Mouse (Mus musculus) adrenal gland, adult (tissue): ENCODE measurements around the gene Zfp618.

Source experiments
- DNase-seq, 2 experiments: peaks; one replicate each; pipeline ENCODE4 v3.0.0; 2022 to 2023; ENCODE audit warnings: low spot score in 1 of 2; ENCODE audit not compliant: inconsistent age in 2 of 2

Gene Zfp618

DNA sequence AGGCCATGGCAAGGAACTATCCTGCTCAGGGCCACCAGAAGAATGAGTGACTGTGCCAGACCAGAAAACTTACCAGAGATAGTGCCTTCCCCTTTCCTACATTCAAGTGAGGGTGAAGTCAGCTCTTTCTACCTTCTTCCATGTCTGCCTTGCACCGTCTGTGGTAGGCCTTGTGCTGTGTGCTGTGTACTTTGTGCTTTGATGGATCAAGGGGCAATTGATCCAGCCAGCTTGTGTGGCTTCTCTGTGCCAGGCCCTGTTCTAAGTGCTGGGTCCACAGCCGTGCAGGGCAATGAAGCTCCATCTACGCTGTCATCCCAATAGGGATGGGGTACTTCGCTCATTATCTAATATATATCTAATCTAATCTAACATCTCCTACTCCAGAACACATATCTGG lies 98.0 kb downstream of the Zfp618 start:
- no peak for DNase-seq

DNA sequence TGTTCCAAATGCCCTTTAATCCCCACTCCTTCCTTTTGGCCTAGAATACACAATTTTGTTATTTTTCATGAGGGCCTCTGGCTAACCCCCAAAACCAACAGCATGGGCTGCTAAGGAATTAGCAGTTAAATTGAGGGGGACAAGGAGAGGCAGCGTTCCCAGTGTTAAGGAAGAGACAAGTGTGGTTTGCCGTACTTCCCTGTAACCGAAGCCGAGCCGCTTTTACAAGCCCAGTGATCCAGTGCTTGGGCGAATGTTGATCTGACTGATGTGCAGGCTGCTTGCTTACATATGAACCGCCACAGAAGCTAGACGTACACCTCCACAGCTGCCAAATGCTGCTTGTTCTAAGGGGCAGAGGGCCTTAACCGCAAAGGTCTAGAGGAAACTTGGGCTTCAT lies 99.5 kb downstream of the Zfp618 start:
- DNase-seq = no peak

DNA sequence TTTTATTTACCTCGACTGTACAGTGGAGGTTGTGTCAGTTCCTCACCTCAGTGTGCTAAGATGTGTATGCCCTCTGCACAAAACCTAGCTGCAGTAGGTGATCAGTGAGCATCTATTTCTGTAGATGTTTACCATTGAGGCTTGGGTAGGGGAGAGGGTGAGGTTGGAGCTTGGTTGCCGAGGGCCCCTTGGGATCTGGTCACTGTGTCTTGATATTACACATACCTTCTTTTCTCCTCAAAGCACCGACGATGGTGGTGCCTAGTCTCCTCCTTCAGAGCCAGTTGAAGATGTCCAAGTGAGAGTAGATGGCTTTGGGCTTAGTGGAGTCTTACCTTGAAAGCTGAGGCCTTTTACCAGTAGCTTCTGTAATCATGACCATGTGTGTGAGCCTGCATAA lies 101.4 kb downstream of the Zfp618 start:
- DNase-seq = no peak

DNA sequence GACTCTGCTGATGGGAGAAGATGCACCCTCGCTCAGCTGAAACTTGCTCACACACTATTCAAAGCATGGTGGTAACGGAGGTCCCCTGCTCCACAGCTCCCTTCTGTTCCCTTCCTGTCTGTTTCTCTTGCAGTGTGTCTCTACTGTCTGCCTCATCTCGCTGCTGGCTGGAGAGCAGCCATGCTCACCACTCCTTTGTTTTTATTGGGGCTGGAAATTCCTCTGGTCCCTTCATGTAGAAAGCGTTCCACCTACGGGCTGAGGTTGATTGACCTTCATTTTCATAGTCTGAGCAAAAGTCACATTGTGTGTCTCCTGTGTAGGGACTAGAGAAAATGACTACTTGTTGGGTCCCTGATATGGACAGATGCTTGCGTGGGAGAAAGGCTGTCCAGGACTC lies 102.4 kb downstream of the Zfp618 start:
- DNase-seq = no peak

DNA sequence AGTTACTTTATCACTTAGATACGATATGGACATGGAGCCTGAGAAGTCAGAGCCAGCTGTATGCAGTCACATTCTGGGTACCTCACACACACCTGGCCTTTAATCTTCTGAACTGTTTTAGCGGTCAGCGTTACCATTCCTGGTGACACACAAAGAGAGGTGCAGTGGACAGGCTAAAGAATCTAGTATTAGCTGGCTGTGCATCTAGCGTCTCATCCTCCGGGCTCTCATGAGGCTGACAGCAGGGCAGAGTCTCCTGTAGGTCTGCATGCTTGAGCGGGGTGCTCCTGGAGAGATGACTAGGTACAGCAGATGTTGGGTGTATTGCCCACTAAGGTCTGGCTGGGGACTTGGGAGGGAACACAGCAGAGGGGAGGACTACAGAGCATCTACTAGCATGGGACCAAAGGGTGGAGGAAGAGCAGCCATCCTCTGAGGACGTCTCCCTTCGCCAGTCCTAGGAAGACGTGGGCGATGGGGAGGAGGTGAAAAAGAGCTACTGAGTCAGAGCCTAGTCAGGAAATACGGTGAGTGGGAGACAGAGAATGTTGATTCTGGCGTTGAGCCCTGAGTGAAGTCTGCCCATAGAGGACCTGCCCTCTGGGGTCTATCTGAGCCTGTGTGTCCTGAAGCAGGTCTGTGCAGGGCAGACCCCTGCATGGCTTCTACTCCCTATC lies 103.3 kb downstream of the Zfp618 start:
- no peak for DNase-seq

DNA sequence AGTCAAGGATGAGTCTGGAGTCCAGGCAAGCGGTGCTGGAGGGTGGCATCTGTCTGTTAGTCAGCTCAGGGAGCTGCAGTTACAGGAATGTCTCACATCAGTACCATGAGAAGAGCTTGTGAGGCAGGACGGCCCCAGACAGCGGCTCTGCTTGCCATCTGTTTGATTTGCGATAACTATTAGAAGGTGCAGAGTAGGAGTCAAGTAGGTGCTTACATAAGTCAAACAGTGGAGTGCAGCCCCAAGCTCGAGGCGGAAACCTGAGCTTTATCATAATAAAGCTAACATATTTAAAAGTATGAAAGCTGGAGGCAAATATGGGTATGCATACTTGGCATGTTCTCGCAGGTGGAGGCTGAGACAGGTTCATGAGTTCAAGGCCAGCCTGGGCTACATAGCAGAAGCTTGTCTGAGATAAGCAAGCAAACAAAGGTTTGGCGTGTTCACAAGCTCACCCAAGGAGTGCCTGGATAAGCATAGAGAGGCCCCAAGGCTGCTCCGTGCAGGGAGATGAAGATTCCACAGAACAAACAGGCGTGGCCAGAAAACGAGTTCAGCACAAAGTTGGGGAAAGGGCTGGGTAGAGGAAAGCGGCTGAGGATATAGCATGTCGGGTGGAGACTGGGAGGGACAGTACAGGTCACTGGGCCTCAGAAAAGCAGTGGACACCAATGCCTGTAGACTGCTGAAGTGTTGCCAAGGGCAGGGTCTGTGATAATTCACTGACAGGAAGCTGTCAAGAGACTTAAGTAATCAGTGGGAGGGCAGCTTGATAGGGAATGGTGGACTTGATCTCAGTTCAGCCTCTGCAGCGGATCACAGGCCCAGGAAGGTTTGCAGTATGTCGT lies 106.3 kb downstream of the Zfp618 start:
- no peak for DNase-seq

DNA sequence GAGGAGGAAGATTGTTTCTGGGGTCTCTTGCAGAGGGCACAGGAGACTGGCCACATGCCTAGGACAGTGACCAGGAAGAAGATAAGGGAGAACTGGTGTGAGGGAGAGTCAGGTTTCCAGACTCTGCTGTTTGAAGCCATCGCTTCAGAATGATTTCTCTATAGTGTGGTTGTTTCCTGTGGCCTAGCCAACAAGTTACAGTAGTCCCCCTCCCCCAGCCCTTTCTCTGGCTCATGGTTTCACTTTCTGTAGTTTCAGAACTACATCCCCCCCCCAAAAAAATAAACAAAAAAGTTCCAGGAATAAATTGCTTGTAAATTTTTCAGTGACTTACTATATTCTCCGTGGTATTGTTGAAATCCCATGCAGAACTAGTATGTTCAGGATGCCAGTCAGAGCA lies 107.8 kb downstream of the Zfp618 start:
- no peak for DNase-seq

DNA sequence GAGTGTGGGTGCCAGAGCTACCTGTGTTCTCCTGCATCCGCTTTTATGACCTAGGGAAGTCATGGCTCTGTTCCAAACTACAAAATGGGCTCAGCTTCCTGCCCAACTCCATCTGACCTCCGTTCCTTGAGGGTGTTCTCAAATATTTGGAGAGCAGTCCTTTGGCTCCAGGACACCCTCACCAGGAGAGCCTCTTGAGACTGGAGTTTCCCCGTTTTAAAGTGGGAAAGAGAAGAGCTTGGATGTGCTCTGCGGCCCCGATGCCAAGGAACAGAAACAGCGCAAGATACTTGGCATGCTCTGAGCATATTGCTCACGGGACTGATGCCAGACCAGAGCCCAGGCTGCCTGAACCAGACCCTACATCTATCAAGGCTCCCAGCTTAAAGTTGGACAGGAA lies 113.8 kb downstream of the Zfp618 start:
- no peak for DNase-seq

DNA sequence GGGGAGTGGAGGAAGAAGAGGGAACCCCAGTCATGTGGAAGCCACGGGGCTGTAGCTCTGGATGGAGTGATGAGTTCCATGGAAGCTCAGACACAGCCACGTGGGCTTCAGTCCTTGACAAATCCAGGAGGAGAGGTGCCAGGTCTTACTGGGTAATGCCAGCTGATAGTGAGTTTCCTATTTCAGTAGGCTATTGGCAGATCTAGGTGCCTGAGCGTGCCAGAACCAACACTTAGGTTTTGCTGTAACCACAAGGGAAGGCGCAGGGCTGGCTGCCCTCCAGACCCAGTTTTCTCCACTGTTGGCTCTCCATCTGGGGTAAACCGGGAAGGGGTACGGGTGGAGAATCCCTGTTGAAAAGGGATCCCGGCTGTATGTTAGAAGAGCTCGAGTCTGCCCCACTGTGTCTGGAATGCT lies 119.1 kb downstream of the Zfp618 start:
- DNase-seq = peak in 1 of 2 experiments; percentile 65

DNA sequence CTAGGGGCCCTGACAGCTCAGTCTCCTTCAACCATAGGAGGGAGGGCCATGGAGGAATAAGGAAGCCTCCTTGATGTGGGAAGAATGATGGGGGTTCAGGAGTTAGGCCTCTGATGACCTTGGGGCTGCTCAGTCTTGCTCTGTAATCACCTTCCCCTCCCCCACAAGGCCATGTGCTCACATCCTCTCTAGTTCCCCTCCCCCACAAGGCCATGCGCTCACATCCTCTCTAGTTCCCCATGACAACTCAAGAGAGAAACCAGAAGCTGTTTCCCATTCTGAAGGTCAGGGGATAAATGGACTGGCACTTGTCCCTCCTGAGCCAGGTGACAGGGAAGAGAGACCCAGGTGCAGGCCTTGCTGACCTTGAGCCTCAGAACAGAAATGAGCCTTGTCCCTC lies 124.1 kb downstream of the Zfp618 start:
- DNase-seq = peak; percentile 21 to 38

DNA sequence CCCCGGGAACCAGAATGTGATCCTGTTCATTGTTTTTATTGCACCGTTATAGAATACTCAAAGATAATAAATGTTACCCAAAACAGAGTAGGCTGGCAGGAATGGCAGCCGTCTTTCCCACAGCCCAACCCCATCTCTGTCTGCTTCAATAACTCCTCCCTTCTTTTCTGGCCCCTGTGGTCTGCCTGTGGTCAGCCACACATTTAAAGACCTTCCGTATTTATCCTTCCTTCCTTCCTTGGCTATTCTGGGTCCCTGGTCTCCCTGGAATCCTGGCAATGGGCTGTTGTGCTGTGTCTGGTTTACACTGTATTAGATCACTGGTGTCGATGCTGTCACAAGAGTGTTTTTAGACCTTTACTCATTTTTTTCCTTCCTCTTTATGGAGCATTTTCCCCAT lies 125.8 kb downstream of the Zfp618 start:
- no peak for DNase-seq

DNA sequence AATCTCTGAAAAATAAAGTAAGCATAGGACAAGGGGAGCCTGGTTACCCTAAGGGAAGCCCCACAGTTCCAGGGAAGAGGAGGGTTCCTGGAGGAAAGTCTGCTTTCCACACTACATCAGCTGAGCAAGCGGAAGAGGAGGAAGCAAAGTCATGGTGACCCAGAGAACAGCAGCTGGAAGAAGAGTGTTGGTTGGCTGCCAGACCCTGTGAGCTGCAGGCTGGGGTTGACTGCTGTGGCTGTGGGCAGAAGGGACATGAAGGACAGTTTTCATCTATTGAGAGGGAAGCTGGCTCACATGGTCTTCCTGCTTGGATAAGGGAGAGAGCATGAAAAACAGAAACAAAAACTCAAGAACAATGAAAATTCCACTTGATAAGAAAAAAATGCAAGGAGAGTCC lies 132.2 kb downstream of the Zfp618 start:
- DNase-seq = peak in 1 of 2 experiments; percentile 27

DNA sequence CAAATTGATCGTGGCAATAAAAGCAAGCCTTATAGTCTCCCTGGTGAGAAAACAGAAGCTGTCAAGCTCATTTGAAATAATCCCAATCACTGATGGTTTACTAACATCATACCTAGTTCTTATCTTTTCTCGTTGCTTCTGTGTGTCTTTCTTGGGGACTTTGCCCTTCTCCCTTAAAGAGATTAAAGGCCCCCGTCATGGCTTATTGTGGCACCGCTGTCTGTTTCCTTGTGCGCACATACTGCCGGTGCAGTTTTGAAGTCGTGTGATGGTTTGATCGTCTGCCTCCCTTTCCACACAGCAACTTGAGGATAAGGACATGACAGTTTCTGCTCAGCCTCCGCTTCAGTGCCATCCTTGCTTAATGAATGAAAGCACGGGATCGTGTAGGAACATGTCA lies 135.1 kb downstream of the Zfp618 start:
- DNase-seq = no peak

DNA sequence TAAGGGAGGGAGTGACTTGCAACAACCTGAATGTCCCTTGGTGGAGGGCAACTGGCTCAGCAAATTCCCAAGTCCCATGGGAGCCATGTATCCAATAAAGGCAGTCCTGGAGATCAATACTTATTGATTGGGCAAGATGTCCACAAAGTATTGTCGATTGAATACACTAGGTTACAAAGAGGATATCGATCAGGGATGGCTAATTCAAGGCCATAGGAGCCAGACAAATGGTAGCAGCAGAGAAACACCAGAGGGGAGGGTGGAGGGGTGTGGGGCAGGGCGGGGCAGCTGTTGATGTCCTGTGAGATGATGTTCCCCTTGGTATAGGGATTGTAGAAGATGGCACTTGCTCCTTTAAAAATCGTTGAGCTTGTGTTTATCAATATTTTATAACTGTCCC lies 136.7 kb downstream of the Zfp618 start:
- DNase-seq = no peak

DNA sequence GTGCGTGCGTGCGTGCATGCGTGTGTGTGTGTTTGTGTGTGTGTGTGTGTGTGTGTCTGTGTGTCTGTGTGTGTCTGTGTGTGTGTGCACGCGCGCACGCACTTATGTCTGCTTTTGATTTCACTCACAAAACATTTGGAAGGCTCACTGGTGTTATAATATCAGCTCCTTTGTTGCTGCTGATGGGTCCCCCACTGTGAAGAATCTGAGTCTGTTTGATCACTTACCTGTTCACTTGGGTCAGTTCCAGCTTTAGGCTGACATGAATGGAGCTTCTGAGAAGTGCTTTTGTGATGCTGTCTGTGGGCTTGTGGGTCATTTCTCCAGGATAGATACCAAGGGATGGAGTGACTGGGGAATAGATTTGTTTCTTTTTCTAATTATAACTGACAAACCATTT lies 140.3 kb downstream of the Zfp618 start:
- DNase-seq = no peak

DNA sequence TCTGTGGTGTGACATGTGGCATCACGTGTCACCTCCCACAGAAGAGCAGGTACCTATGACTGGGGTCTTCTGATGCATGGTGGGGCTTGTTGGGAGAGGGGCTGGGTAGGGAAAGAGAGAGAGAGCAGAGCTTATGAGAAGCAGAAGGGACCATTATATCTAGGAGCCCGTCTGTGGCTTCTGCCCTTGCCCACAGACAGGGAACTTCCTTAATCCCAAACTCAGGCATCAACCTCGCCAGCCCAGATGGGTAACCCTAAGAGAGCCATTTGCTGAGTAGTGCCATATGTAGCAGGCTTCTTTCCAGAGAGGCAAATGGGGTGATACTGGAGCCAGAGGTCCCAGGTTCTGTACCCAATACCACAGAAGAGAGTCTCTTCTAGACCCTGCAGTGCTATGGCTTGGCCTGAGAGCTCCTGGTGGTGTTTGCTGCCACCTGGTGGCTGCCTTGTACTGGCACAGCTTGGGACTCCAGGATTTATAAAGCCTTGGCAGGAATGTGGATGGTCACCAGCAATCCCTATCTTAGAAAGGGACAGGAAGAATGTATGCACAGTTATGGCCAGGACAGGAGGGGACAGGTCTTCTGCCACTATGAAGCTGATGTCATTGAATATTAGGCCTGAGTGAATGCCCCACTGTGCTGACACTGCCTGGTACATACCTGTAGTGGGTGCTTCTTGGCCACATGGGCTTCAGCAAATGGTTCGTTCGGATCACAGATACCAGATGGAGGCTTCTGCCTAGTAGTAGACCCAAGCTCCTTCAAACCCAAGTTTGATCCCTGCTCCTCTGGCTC lies 153.5 kb downstream of the Zfp618 start:
- peak; percentile 70 to 89 for DNase-seq

DNA sequence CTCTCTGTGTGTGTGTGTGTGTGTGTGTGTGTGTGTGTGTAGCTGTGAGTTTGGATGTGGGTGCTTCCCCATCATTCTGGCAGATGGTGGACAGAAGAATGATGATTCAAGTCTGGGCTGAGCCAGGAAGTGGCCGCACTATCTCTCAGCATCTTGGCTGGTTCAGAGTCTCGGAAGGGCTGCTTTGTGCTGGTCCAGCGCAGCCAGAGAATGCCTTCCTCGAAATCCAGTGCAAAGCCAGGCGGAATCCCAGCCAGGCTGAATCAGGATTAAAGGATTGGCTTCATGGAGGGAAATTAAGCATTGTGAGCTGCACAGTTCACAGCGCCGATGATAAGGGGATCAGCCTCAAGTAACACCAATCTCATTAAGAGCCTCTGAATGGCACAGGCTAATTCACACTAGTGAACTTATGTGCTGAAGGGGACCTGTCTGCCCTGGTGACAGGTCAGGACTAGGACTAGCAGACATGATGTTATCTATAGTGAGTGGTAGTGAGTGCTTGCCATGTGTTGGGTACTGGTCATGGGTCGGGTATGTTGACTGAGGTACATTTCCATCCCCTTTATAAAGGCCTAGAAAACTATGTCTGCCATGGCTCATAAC lies 159.6 kb downstream of the Zfp618 start:
- no peak for DNase-seq

DNA sequence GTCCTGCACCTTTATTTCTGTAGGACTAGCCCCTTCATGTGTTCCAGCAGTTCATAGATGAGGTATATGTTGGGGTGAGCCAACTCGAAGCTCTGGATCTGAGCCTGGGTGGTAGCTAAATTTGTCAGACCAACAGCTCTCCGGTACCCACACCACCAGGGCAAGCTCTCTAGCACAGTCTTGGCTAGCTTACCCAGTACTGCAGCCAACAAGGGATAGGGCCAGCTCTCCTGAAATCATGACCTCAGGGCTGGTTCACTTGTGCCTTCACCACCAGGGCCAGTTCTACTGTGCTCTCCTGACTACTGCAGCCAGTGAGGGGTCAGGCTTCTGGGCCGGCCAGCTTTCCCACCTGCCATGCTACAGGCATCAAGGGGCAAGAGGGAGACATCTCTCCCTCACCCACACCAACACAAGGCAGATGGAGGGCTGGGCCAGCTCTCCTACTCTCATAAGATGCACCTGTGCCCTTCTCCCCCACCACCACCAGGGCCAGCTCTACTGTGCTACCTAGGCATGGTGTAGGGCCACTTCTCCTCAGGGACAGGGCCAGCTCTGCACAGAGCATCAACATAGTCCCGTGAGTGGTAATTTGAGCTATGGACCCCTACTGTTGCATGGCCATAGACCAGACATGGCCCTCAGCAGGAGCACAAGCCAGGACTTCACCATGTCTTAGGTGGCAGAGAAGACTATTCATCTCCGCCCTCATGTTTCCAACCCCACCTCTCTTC lies 164.7 kb downstream of the Zfp618 start:
- no peak for DNase-seq

DNA sequence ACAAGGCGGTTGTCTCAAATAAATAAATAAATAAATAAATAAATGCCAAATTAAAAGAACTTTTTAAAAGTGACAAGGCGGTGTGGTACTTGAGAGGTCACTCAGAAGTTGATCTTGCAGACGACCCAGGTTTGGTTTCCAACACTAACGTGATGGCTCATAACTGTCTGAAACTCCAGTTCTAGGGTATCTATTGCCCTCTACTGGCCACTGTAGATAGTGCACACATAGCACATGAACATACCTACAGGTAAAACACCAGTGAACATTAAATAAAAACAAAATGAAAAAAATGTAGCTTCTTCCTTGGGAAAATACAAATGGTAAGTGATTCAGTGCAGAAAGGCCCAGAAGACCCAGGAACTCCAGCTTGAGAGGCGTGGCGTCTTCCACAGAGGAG lies 181.9 kb downstream of the Zfp618 start:
- DNase-seq = no peak

DNA sequence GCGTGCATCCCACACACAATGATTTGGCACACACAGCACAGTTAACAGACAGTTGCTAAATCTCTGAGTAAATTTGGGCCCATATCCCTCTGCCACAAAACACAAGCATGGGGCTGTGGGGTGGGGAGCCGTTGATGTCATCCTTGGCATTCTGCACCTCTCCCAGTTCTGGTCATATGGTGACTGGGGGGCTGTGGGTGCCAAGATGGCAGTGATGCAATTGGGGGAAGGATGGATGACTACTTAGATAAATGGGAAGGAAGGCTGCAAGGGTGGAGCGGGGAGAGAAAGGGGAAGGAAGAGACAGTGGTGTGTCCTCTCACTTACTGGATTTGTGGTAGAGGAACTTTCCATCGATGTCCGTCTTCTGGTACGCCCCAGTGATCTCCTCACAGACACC lies 185.8 kb downstream of the Zfp618 start:
- DNase-seq = no peak

DNA sequence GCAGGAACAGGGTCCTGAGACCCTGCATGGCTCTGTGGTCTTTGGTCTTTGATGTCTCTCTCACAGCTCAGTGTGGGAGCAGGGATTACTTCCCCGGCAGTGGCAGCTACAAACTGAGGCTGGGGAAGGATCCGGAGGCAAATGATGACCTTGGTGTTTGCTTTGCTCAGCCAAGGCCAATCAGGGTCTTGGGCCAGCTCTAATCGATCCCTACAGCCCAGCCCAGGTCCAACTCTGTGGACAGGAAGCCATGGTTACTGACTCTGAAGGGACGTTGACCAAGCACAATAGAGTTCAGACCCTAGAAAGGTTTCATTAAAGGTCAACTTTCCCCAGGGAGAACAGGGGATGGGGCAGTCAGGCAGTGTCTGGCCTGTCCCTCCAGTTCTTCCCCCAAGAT lies 188.7 kb downstream of the Zfp618 start:
- no peak for DNase-seq
